Mouse (Mus musculus) heart, postnatal 36 days (tissue): Measurements from ENCODE around the gene 4930512M02Rik. TPM values are rescaled to one million over a fixed set of nuclear protein-coding genes. Genes with fewer than 3 reads are reported as not detected.
A peak's percentile ranks its signal among the peaks of the same experiment; 100 is the strongest.

Experiments
- DNase-seq, 2 experiments: peaks; one replicate each; pipeline ENCODE4 v3.0.0; 2021 to 2022
- intact Hi-C: fragments of 180-260 bp; cut with DNase I; formaldehyde crosslinking; loops from one replicate; pipeline ENCODE4 v1.15.1; 2025
- total RNA-seq, 2 experiments: library from RNA; stranded (reverse); gene quantifications; 2 replicates each; pipeline ENCODE4 v1.2.3; 2021

Gene 4930512M02Rik
- total RNA-seq, 2 experiments from 2014 or later: not detected

DNA sequence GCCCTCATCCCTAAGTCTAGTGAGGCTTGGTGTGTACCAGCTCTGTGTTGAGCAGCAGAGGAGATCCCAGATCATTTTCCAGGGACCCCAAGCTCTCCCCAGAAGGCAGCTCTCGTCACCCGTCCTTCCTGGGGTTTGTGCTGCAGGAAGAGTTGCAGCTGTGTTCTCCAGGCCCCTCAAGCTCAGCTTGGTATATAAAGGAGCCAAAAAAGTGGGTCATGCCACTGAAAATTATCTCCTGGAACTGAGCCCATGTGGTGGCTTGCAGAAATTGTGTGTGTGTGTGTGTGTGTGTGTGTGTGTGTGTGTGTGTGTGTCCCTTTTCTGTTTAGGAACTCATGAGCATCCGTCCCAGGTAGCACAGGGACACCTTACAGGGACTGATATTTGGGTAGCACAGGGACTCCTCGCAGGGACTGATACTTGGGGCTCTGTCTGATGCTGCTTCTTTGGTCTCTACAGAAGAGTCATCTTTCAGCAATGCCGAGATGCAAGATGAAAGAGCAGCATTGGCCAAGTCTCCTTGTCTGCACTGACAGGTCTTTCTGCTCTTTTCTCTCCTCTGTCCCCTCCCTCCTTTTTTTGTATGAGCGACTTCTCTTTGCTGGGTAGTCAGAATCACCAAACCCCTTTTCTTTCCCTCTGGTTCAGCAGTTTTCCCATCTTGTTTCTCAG lies 62.4 kb downstream of the 4930512M02Rik start:
- intact Hi-C loops: no loop called here
- DNase-seq: no peak

DNA sequence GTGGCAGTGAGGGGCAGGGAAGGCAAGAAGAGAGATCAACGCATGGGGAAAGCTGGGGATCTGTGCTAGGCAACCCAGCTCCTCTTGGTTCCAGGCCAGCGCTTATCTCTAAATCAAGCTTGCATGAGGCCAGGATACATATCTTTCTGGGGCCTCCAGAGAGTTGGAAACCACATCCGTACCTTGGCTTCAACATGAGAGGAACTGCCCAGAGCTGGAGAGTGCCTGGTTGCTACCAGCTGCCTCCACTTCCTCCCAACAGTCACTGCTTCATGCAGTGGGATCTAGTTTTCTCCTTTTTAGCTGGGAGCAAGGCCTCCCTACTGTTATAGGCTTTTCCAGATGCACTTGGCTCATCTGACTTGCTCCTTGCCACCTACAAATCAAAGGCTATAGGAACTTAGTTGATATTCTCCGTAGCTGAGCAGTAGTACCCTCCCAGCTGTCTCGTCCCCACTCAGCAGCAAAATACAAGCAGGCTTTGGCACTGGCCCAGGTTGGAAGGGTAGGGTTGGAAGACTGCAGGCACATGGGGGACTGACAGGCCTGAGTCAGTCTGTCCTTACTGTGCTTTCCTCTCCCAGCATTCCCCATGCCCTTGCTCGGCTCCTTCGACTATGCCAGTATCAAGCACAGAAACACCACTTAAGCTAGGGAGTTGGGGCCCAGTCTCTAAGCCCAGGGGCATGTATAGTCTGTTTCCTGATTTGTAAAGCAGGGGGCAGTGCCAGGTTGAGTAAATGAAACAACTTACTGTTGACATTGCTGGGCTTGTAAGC lies 63.2 kb downstream of the 4930512M02Rik start:
- intact Hi-C loops: no loop called here
- DNase-seq: no peak

DNA sequence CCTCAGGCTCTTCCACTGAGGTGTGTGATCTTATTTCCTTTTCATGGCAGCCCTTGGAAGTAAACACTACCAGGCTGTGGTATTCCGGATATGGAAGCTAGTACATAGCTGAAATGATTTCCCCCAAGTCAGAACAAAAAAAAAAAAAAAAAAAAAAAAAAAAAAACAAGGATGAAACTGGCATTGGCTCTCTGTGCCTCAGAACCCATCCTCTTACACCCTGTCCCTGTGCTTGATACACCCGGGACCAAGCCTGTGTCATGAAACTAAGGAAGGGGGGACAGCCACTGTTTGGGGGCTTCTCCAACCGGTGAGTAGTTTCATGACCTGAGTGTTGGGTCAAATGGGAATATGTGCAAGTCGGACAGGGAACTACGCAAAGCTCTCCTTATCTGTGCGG lies 66.5 kb downstream of the 4930512M02Rik start:
- intact Hi-C loops: no loop called here
- DNase-seq: no peak

DNA sequence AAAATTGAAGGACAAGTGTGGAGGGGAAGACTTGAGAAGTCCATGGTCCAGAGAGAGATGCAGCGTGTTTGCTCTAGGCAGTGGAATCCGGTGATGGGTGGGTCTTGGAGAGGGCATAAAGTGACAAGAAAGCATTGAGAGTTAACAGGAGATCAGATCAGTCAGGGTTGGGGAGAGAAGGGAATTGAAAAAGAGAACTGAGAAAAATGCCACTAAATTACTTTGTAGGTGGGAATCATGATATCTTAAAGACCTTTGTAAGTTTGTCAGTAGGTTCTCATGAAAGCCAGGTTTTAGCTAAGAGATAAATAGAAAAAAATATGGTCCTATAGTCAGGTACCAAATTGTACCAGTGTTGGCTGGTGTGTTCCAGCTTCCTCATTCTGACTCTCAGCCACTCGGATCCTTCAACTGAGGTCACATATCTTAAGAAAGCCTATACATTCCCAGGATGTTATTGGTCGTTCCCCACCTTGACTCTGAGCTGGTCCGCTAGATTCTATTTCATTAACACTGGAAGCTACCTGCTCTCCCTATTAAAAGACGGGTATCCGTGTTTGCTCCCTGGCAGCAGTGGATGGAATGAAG lies 68.4 kb downstream of the 4930512M02Rik start:
- intact Hi-C loops: loop anchor here (2.0 to 5.0 kb wide), 2 partner anchors 184 to 418 kb away; no protein-coding TSS in a partner anchor
- no peak for DNase-seq

DNA sequence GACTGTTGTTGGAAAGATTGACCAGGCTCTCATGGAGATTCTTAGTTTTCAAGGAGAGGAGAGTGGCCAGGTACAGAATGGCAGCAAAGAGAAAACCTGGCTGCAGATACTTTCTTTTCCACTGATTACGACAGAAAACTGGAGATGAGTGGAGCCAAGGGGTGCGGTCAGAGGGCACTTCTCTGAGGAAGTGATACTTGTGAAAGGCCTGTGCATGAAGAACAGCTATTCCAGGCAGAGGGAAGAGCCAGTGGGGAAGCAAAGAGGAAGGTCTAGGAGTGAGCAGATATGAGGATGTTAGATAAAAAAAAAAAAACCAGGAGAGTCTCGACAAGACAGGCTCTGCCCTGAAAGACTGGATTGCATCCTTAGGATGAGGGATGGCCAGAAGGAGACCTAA lies 69.0 kb downstream of the 4930512M02Rik start:
- DNase-seq: no peak
- intact Hi-C loops: loop anchor here (2.0 to 5.0 kb wide), 2 partner anchors 184 to 419 kb away; no protein-coding TSS in a partner anchor

DNA sequence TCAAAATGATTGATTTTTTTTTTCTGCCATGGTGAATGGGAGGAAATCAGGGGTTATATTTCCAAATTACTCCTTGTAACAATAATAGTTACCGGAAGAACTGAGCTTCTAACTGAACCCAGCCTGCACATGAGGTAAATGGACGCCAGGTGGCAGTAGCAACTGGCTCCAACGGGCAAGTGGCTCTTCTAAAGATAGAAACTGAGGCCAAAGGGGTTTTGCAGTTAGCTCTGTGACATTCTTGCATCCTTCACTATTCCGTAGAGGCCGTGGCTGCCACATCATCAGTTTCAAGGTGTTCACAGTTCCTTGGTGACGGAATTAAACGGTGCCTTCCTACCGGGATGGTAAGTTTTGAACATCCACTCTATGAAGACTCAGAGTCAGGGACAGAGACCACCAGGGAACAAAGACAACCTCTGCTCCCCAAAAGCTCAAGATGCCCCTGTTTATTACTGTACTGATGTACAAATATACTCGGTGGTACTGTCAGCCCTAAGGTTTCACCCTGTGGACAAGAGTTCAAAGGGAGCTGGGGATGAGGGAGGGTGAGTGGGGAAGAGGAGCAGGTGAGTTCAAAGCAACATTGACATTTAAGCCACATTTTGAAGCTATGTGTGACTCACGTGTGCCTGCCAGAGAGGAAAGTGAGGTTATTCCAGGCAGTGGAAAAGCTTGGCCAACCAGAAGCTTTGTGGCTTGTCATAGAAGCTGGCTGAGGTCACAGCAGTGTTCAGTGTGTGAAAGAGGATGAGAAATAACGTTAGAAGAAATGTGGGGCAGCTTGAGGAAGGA lies 70.3 kb downstream of the 4930512M02Rik start:
- intact Hi-C loops: loop anchor here (1.0 to 5.0 kb wide), 2 partner anchors 231 to 420 kb away; no protein-coding TSS in a partner anchor
- peak; percentile 44 to 63 for DNase-seq

DNA sequence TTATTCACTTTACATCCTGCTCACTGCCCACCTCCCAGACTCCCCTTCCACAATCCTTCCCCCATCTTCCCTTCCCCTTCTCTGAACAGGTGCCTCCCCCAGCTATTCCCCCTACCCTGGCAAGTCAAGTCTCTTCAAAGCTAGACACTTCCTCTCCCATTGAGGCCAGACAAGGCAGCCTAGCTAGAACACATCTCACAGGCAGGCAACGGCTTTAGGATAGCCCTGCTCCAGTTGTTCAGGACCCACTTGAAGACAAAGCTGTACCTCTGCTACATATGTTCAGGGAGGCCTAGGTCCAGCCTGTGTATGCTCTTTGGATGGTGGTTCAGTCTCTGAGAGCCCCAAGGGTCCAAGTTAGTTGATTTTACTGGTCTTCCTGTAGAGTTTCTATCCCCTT lies 71.4 kb downstream of the 4930512M02Rik start:
- DNase-seq: no peak
- intact Hi-C loops: loop anchor here (5.0 kb wide), 1 partner anchor 421 kb away; no protein-coding TSS in a partner anchor

DNA sequence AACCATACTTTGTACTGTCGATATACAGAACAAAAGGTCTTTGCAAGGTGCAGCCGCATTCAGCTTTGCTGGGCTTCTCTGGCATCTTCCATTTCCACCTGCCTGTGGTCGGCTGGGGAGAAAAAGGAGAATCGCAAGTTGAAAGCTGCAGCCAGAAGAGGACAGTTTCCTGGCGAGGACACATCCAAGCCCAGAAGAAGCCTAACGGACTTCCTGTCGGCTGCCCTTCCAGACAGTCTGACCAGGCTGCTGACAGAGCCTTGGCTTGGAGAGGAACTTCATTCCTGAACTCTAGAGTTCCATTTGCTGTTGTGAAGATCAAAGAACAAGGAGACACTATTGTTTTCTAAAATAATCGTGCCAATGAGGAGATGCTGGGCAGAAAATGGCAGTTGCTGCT lies 72.1 kb downstream of the 4930512M02Rik start:
- no peak for DNase-seq
- intact Hi-C loops: loop anchor here (5.0 kb wide), 1 partner anchor 422 kb away; no protein-coding TSS in a partner anchor

DNA sequence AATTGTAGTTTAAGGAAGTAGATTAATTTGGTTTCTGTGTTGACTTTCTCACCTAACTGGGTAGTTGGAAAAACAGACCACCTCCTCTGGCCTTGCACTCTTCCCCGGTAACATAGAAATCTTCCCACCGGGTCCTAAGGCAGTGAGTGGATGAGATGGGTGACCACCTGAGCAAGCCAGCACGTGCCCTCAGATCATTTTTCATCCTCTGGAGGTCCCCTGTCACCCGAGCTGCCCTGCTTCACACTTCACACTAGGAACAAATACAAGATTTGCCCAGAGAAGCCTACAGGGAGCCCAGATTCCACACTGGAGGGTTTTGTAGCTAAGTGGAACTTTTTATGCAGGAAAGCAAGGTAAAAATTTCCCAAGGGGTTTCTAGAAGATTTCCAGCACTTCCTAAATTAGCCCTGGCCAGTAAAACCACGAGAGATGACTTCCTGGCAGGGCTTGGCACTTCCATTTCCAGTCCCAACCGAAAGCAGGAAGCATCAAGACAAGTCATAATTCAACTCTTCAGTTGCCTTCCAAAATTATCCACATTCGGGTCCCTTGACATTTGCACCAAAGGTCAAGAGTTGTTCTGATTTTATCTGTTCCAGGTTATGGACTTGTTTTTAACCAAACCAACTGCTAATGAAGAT lies 79.9 kb downstream of the 4930512M02Rik start:
- intact Hi-C loops: no loop called here
- DNase-seq: no peak

DNA sequence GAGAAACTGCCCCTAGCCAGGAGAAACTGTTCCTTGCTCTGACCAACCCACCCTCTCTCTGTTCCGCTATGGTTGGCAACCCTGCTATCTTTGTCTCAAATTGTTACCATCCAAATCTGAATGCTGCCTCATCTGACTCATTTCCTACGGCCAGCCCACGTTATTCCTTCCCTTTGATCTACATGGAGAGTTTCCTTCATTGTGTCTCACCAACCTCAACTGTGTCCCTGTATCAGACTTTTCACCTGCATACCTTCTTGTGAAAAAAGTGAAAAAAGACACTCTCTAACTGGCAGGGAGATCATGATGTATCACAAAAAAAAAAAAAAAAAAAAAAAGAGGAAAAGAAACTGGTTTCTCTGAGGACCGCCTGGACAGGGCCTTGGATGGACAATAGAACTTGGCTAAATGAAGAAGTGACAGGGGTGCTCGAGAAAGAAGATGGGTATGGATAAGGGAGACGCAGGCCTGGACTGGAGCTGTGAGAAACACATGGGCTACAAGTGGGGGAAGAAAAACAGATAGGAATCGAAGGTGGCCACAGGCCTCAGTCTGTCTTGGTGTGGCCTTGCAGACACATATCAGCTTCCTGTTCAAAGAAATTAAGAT lies 80.6 kb downstream of the 4930512M02Rik start:
- intact Hi-C loops: no loop called here

DNA sequence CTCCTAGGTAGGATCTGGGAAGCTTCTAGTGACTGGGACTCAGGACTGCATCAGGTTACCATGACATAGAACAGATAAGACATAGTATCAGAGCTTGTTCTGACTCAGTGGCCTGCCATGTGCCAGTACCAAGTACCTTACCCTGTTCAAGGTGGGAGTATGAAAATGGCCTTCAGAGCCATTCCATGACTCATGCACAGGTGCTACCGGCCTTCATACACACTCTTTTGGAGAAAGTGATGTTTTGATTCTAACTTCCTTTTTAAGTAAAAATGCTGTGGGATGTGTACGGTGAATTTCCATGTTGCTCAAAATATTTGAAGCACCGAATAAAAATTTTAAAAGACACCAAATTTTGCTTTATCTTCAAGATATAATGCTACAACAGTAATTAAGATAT lies 81.7 kb downstream of the 4930512M02Rik start:
- DNase-seq: no peak
- intact Hi-C loops: no loop called here

More for the DNA sequence above, 80.6 kb downstream of the 4930512M02Rik start:
- no peak for DNase-seq

Other genes starting within 250 kb of the 4930512M02Rik start
- under 1 TPM; 0.35 to 0.56 TPM for gene Spata48, start 165.7 kb downstream of the 4930512M02Rik start, total RNA-seq
- under 1 TPM; 0.30 to 0.44 TPM for gene Zpbp, start 165.4 kb downstream of the 4930512M02Rik start, total RNA-seq
- gene Ikzf1, start 57.2 kb upstream of the 4930512M02Rik start, total RNA-seq: 1 to 10 TPM; 1.5 to 2.1 TPM
- gene Fignl1, start 181.1 kb upstream of the 4930512M02Rik start, total RNA-seq: 1 to 10 TPM in 1 of 2 experiments, under 1 TPM in 1; 0.81 to 1.8 TPM